Mouse (Mus musculus) CD4-positive, CD25-positive, alpha-beta regulatory T cell, adult 2 months (primary cell): ENCODE measurements around the gene Fabp6.

Source experiments
- DNase-seq: peaks from one replicate; pipeline ENCODE4 v3.0.0-alpha.2; 2012; ENCODE audit warnings: low read depth, low spot score

Fabp6 gene

GRCm38 (mm10) chr11:43601440-43601839 lies at the start of gene Fabp6:
Gene Fabp6, minus strand, starts transcription at chr11:43601540.
- no peak for DNase-seq

DNA sequence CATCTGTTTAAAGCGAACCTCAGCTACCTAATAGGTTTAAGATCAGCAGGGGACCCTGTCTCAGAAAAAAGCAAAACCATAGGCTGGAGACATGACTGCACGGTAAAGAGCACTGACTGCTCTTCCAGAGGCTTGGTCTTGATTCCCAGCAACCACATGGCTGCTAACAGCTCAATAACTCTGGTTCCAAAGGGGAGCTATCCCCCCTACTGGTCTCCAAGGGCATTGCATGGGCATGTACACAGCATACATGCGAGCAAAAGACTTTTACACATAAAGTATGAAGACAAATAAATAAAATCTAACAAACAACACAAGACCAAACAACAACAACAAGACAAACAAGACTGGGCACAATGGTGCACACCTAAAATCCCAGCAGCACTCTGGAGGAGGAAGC lies 43.9 kb upstream of the Fabp6 start:
- peak; percentile 12 for DNase-seq

DNA sequence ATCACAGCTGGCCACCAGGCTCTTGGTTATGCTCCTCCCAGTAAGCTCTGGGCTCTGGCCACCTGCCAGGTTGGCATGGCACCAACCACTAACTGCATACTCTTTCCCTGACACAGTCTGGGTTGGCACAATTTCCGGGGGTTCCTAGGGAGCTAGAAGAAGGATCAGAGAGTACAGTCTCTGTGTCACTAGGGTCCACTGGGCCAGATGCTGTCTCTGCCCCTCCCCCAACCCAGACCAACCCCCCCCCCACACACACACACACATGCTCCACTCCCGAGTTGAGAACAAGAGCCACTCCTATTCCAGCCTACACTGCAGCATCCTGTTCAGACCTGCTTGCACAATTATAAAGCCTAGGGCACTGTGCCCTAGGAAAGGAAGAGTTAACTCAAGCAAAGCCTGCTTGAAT lies 41.8 kb upstream of the Fabp6 start:
- DNase-seq: no peak

DNA sequence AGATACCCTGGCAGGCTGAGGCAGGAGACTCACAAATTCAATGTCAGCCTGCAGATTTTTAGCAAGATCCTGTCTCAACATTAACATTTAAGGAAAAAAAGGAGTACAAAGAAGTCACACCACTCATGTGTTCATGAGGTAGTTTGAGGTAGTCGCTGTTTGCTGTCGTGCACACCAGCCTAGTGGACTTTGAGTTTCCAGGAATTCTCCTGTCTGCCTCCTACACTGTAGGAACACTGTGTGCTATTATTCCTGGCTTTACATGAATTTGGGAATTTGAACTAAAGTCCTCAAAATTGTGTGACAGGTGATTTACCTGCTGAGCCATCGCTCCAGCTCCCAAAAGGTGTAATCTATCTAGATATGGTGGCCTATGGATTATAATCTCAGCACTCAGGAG lies 37.1 kb upstream of the Fabp6 start:
- DNase-seq: no peak

- DNase-seq: no peak
Observed at GRCm38 (mm10) chr11:43636761-43637160, 35.4 kb upstream of the Fabp6 start.

DNA sequence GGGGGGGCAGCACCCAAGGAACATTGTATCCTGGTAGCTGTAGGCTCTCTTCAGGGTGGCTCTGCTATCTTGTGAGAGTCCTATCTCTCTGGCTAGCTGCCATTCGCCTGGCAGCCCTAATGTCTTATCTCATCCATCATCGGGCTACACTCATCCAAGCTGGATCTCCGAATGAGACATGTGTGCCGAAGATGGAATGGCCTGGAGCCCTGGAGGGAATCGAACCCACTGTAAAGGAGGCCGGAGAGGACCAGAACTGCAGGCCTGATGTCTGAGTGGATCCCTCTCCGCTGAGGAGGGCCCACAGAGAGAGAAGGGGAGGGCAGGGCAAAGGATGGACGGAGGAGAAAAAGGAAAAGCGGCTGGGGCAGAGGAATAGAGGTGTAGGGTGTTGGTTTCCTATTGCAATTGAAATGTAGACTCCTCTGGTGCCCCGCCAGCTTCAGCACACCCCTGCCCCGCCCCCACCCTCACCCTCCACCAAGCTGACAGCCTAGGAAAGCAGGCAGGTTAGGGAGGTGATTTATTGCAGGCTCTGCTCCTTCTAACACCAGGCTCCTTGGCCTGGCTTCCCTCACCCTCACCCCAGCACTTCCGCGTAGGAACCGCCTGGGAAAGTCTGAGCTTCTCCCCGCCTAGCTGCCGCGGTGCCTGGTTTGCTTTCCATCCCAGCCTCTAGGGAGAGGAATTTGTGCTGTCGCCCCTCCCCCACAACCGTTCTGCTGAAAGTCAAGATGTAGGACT lies 32.5 kb upstream of the Fabp6 start:
- DNase-seq: no peak

DNA sequence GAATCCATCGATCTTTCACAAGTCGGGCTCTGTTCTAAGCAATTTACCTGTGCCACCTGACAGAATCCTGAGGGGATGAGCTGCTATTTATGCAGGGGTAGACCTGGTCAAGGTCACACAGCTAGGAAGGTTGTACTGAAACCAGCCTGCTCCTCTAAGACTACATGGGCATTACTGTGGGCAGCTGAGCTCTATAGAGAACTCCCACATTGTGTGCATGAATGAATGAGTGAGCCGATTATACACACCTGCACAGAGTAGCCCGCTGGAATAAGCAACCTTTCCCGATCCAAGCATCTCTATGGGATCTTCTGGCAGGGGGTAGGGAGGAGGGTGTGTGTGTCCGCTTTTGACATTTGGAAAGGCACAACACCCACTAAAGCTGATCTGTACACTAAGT lies 31.8 kb upstream of the Fabp6 start:
- no peak for DNase-seq

GRCm38 (mm10) chr11:43632566-43632965 lies 31.2 kb upstream of the Fabp6 start:
- no peak for DNase-seq

GRCm38 (mm10) chr11:43631645-43632044 lies 30.3 kb upstream of the Fabp6 start:
- no peak for DNase-seq

DNA sequence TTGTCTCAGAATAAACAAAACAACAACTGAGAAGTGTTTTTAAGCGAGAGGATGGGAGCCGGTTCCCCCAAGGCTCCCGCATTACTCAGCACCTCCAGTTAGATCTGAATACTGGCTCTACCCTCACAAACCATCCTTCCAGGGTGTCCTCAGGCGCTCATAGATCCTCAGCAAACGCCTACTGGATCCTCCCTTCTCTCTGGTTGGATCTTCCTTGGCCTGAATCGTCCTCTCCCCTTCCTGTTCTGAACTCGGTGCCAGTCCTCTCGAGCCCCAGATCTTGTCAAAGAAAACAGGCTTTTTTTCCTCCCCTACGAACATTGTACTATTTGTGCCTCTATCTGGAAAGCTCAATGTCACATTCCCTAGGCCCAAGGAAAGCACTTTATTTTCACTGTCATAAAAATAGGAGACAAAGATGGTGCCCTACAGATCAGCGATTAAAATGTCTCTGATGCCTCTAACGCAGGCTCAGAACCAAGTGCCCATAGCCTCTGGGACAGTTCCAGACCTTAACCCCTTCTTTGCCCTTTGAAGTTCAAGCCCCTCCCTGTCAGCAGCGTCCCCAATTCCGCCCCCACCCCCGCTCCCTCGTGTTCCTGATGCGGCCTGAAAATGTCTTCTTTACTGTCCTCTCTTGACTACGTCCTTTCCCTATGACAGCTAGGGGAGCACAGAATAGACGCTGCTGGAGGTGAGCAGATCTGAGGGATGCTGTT lies 25.7 kb upstream of the Fabp6 start:
- no peak for DNase-seq

DNA sequence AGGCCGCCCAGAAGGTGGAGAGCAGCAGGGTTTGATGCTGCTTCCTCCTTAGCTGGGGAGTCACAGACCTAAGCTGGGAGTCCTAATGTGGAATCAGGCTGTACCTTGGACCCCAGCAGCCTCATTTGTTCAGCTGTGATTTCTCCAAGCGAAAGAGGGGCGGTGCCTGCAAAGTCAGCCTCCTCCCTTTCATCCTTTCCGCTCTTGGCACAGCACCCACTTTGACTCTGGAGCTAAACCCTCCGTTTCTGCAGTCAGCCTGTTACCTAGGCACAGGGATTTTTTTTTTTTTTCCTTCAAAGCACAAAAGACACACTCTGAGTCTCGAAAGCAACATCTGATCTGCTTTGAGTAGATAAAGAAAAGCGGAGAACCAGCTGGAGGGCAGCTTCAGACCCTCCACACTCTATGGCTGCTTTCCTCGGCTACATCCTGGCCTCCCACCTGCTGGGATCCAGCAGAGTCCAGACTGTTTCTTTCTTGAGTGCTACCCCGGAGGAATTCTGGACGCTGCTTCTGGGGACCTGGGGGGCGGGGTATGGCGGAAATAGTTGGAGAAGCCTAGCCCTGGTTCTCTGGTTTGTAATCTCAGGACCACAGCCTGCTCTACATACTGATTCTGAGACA lies 25.1 kb upstream of the Fabp6 start:
- no peak for DNase-seq

- DNase-seq: no peak
Observed at GRCm38 (mm10) chr11:43624341-43624740, 23.0 kb upstream of the Fabp6 start.

GRCm38 (mm10) chr11:43621769-43622168 lies 20.4 kb upstream of the Fabp6 start:
- no peak for DNase-seq

DNA sequence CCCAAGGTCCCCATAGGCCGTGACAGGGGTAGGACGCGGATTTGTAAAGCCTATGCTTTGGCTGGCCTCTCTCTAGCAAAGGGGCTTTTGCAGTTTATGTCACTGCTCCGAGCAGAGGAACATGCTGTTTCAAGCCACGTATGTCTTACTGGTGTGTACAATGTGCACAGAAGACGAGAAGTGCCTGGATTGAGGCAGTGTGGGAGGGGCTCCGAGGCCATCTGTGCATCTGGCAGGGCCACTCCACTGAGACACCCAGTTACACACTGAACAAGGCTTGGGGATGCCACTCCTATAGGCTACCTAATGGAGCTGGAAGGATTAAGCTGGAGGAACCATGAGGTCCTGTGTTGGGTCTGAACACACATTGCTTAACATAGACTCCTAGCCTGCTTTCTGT lies 17.1 kb upstream of the Fabp6 start:
- no peak for DNase-seq

DNA sequence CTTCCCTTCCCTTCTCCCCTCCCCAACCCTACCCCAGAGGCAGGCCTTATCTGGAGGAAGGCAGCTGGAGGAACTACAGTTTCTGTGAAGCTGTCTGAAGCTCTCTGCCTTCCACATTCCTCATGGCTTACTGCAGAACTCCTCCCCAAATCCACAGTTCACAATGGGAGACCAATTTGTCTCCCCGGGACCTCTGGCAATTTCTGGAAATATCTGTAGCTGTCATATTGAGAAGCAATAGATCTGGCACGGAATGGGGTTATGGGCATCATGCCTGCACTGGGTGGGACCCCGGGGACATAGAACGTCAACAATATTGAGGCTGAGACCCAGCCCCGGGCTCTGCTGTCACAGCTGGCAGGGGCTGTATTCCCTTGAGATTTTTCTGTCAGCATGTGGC lies 16.6 kb upstream of the Fabp6 start:
- no peak for DNase-seq

- peak; percentile 73 for DNase-seq
Observed at GRCm38 (mm10) chr11:43612834-43613488, 11.6 kb upstream of the Fabp6 start.

GRCm38 (mm10) chr11:43610662-43611033 lies 9.3 kb upstream of the Fabp6 start:
- no peak for DNase-seq

- DNase-seq: no peak
Observed at GRCm38 (mm10) chr11:43610006-43610661, 8.8 kb upstream of the Fabp6 start.

DNA sequence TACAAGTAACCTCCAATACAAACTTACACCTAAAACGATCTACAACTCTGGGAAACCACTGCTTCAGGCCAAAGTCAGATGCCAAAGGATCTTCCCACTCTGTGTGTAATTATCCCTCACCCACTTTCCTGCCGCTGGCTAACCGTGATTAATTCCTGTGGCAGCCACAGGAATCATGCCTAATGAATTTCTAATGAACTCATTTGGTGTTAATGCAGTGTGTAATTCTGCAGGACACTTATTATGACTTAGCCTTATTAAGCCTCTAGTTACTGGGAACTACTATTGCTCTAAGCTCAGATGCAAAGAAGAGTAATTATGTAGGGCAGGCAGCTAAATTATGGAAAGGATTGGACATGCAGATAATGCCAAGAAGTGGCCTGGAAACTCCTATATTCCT lies 7.1 kb upstream of the Fabp6 start:
- no peak for DNase-seq

DNA sequence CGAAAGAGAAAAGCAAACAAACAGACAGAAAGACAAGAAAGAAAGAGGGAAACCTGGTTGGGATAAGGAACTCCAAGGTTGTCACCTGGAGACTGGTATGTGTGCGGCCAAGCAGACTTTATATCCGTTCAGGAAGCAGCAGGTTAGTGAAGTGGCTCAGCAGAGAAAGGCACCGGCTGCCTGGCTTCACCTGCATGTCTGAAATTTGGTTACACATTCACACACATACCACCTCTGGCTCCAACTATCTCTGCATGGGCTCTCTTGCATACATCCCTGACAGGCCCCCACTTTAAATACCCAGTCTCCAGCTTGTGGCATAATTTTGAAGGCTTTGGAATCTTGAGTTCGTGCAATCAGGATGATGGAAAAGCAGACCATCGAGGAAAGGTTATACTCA lies 4.5 kb upstream of the Fabp6 start:
- DNase-seq: no peak

GRCm38 (mm10) chr11:43604891-43605290 lies 3.6 kb upstream of the Fabp6 start:
- no peak for DNase-seq

DNA sequence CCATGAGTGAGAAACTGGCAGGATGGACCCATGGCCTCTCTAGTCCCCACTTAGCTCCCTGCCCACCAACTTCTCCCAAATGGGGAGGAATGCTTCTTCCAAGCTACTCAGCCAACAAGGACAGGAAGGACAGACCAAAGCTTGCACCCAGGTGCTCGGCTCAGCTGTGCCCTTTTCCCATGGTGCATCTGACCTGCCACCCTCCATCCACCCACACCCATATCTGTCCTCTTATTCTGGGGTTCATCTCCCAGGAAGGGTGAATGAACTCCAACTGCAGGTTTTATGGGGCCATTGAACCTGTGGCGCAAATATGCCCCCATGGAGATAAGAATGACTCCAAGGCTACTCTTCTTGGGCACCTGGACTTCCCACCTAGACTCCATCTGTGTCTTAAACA lies 2.9 kb upstream of the Fabp6 start:
- no peak for DNase-seq
